Mouse (Mus musculus): ENCODE results near the gene 5530401A14Rik. TPM values are rescaled to one million over a fixed set of nuclear protein-coding genes. Genes with fewer than 3 reads are reported as not detected.

5530401A14Rik gene
- total RNA-seq, 2 experiments from 2014 or later: 0.11 to 0.19 TPM

- DNase-seq: no peak
- intact Hi-C loops (cut with DNase I): no loop called here
These were observed 63.2 kb downstream of the 5530401A14Rik start for GRCm38 (mm10) chr11:81923626-81924025.

- intact Hi-C loops (cut with DNase I): no loop called here
- DNase-seq: no peak
These were observed 65.9 kb downstream of the 5530401A14Rik start for GRCm38 (mm10) chr11:81926393-81926792.

DNA sequence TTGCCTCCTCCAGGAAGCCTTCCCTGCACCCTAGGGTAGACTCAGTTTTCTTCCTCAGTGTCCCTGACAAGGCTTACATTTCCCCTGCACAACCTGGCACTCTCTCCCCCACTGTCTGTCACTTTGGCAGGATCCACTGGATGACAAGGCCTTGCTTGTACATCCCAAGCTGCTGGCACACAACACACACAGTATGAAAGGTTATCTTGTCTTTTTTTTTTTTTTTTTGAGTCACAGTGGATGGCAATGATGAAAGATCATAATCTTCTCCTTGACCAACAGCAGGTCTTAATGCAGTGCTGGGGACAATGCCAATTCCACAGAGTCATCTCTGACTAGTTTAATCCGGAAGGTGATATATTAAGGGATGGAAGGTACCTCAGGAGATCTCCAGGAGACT, 77.0 kb downstream of the 5530401A14Rik start:
- intact Hi-C loops (cut with DNase I): no loop called here
- DNase-seq: no peak

GRCm38 (mm10) chr11:81940988-81941387, 80.5 kb downstream of the 5530401A14Rik start:
- peak; percentile 6 to 22 for DNase-seq

GRCm38 (mm10) chr11:81942167-81942566, 81.7 kb downstream of the 5530401A14Rik start:
- intact Hi-C loops (cut with DNase I): no loop called here
- no peak for DNase-seq

More at GRCm38 (mm10) chr11:81940988-81941387, 80.5 kb downstream of the 5530401A14Rik start:
- intact Hi-C loops (cut with DNase I): no loop called here

Other genes starting within 250 kb of the 5530401A14Rik start
- gene Asic2, start 107.8 kb downstream of the 5530401A14Rik start, total RNA-seq (2021): not detected
- gene Ccl2, start 174.9 kb downstream of the 5530401A14Rik start, total RNA-seq (2021): 1 to 10 TPM; 1.5 TPM
- gene Gm17268, start 177.9 kb downstream of the 5530401A14Rik start, total RNA-seq (2021): not detected
- gene Ccl7, start 185.0 kb downstream of the 5530401A14Rik start, total RNA-seq (2021): under 1 TPM; 0.46 to 0.92 TPM
- gene Ccl11, start 197.2 kb downstream of the 5530401A14Rik start, total RNA-seq (2021): 1 to 10 TPM; 1.6 to 1.7 TPM
- gene Ccl12, start 241.2 kb downstream of the 5530401A14Rik start, total RNA-seq (2021): 1 to 10 TPM in 1 of 2 experiments, not detected in 1; 1.3 TPM